Mouse (Mus musculus): ENCODE measurements around the gene Gm10065.

GRCm38 (mm10) chr13:21446796-21447195 lies 32.4 kb downstream of the Gm10065 start:
- TF ChIP-seq CTCF (IDR thresholded peaks at IDR 0.05; ENCODE audit: extremely low read depth, insufficient read depth, insufficient read length, insufficient replicate concordance) (no peak), POLR2A (IDR thresholded peaks at IDR 0.05; ENCODE audit: low read depth, low read length) (no peak)

All from spleen, adult 2 months (tissue).